Mouse (Mus musculus): ENCODE measurements around the gene Tex50. TPM values are rescaled to one million over a fixed set of nuclear protein-coding genes. Genes with fewer than 3 reads are reported as not detected.

Tex50 gene
- total and polyA plus RNA-seq, 3 experiments: not detected

- in situ Hi-C loops (cut with MboI; ENCODE audit: low pct_ligation_motif_present, low pct_unique_long_range_greater_than_20kb, low sequenced_read_pairs) (no loop called here), dilution Hi-C loops (cut with MboI; ENCODE audit: extremely low pct_ligation_motif_present, extremely low pct_unique_long_range_greater_than_20kb, low sequenced_read_pairs) (no loop called here)
- Histone ChIP-seq H3K4me2 (ENCODE audit: insufficient read depth, low read depth, poor library complexity, severe bottlenecking) (no peak overlapping the region), H3K27ac (ENCODE audit: insufficient read depth, low read depth) (no peak overlapping the region), H3K27me3 (replicated peaks) (no peaks in the 10 kb centered on the region), H3K36me3 (replicated peaks in 1 of 2; ENCODE audit: control insufficient read depth in 1 of 2, insufficient read depth in 1 of 2, low read length in 1 of 2) (no peaks in the 10 kb centered on the region), H3K9ac (ENCODE audit: insufficient read depth, low read depth) (no peak overlapping the region), H3K9me3 (replicated peaks; ENCODE audit: low read length) (no peaks in the 10 kb centered on the region), H3K4me3 (replicated peaks in 1 of 3; ENCODE audit: low read depth in 2 of 3, low read length in 2 of 3, poor library complexity in 1 of 3) (no peak overlapping the region), H3K79me2 (replicated peaks; ENCODE audit: control insufficient read depth, extremely low read depth, insufficient read depth, poor library complexity, severe bottlenecking) (no peaks in the 10 kb centered on the region), H3K4me1 (ENCODE audit: control insufficient read depth in 1 of 2, insufficient read depth in 2 of 2) (peaks cover 3 to 8% of the 10 kb centered on the region in 2 experiments; a peak in 3 of 4 replicates)
- TF ChIP-seq TCF12 (IDR thresholded peaks at IDR 0.05; ENCODE audit: low read depth, low read length) (no peak), RCOR1 (conservative IDR thresholded peaks at IDR 0.05; ENCODE audit: low read depth, low read length) (no peak), KAT2A (IDR thresholded peaks at IDR 0.05; ENCODE audit: insufficient replicate concordance, low read length) (no peak), PAX5 (IDR thresholded peaks at IDR 0.05; ENCODE audit: low read length) (no peak), POLR2AphosphoS2 (IDR thresholded peaks at IDR 0.05; ENCODE audit: low read depth, low read length) (no peak), MXI1 (IDR thresholded peaks at IDR 0.05; ENCODE audit: low read depth, low read length) (no peak), CHD2 (IDR thresholded peaks at IDR 0.05; ENCODE audit: low read length) (no peak), IRF4 (IDR thresholded peaks at IDR 0.05; ENCODE audit: low read depth, low read length) (peak; percentile 44), ZC3H11A (IDR thresholded peaks at IDR 0.05; ENCODE audit: low read depth, low read length) (no peak), EP300 (IDR thresholded peaks at IDR 0.05; ENCODE audit: low read length) (peak; percentile 41; the same call in 1 of the 2 replicates), HCFC1 (IDR thresholded peaks at IDR 0.05; ENCODE audit: low read depth, low read length) (peak; percentile 32; the same call in 1 of the 2 replicates), ELF1 (IDR thresholded peaks at IDR 0.05; ENCODE audit: low read depth, low read length) (peak; percentile 55)
- DNase-seq (ENCODE audit: extremely low read depth): peak; percentile 43
Observed at GRCm38 (mm10) chr1:161139496-161139895, 19.6 kb downstream of the Tex50 start.

DNA sequence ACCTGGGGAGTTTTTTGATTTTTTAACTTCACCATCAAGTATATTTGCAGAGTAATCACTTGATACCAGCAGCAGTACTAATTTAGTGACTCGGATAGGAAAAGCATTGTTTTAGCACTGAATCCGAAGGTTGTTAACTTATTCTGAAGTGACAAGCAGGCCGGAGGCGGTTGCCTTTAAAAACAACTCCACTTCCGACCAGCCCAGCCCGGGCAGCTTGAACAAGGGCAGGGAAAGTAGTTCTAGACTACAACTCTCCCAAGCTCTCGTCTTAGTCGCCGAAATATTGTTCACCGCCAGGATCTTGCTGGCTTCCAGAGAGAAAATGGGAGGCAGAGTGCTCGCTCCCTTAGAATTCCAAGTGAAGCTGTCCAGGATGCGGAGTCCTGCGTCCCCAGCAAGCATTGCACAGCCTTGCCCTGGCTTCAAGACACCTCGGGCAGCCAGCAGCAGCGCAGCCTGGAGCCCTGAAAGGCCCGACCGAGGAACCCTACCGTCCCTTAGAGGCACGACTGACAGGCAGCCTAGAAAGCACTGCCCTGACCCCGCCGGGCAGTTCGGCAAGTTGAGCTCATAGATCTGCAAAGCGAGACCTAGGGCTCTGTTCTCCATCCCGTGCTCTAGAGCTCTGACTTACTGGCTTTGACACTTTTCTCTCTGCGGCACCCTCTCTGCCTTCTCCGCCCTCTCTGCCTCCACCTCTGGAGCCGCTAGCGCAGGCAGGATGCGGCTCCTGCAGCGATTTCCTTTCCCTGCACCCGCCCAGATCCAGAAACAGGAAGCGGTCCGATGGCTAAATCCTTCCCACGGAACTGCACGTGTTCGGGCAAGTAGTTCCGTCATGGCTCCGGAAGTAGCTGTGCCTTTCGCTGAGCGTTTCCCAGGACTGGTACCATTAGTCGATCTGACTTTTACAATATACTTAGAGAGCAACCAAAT is 28.1 kb downstream of the Tex50 start, which contains the start of gene Klhl20:
Klhl20 (minus strand) TSS at position 786 of the 939 bp plus-strand sequence.
- dilution Hi-C loops (cut with MboI; ENCODE audit: extremely low pct_ligation_motif_present, extremely low pct_unique_long_range_greater_than_20kb, low sequenced_read_pairs) (no loop called here), in situ Hi-C loops (cut with MboI; ENCODE audit: low pct_ligation_motif_present, low pct_unique_long_range_greater_than_20kb, low sequenced_read_pairs) (no loop called here)
- Histone ChIP-seq H3K27me3 (replicated peaks) (no peaks in the 10 kb centered on the region), H3K9ac (ENCODE audit: insufficient read depth, low read depth) (peak within 1 kb of the TSS; percentile 75), H3K27ac (ENCODE audit: insufficient read depth, low read depth) (peak within 1 kb of the TSS; percentile 5; the same call in 1 of the 2 replicates), H3K9me3 (replicated peaks; ENCODE audit: low read length) (no peaks in the 10 kb centered on the region), H3K36me3 (replicated peaks in 1 of 2; ENCODE audit: control insufficient read depth in 1 of 2, insufficient read depth in 1 of 2, low read length in 1 of 2) (peaks cover 6 to 21% of the 10 kb centered on the region in 2 experiments), H3K4me1 (ENCODE audit: control insufficient read depth in 1 of 2, insufficient read depth in 2 of 2) (peaks cover 2 to 19% of the 10 kb centered on the region in 2 experiments; a peak in 3 of 4 replicates), H3K79me2 (replicated peaks; ENCODE audit: control insufficient read depth, extremely low read depth, insufficient read depth, poor library complexity, severe bottlenecking) (peaks cover 8% of the 10 kb centered on the region; the same call in 1 of the 2 replicates), H3K4me2 (ENCODE audit: insufficient read depth, low read depth, poor library complexity, severe bottlenecking) (peak within 1 kb of the TSS; percentile 87), H3K4me3 (replicated peaks in 1 of 3; ENCODE audit: low read depth in 2 of 3, low read length in 2 of 3, poor library complexity in 1 of 3) (peak within 1 kb of the TSS; percentile 71 to 95 (median 84))
- DNase-seq (ENCODE audit: extremely low read depth): peak; percentile 94
- TF ChIP-seq SIN3A (IDR thresholded peaks at IDR 0.05; ENCODE audit: low read length): peak; percentile 92
- TF ChIP-seq TCF12 (IDR thresholded peaks at IDR 0.05; ENCODE audit: low read depth, low read length): peak; percentile 96
- peak; percentile 67 for TF ChIP-seq BHLHE40 (IDR thresholded peaks at IDR 0.05; ENCODE audit: low read depth, low read length)
- no peak for TF ChIP-seq MAFK (IDR thresholded peaks at IDR 0.05; ENCODE audit: insufficient replicate concordance, low read length)
- peak; percentile 80 for TF ChIP-seq MXI1 (IDR thresholded peaks at IDR 0.05; ENCODE audit: low read depth, low read length)
- TF ChIP-seq PAX5 (IDR thresholded peaks at IDR 0.05; ENCODE audit: low read length): no peak
- TF ChIP-seq MAZ (IDR thresholded peaks at IDR 0.05; ENCODE audit: low read depth, low read length): 0 out of 2 replicates have a peak, but pooled peaks have one; percentile 71
- TF ChIP-seq POLR2A (IDR thresholded peaks at IDR 0.05; ENCODE audit: low read depth, low read length): peak; percentile 95
- TF ChIP-seq IRF4 (IDR thresholded peaks at IDR 0.05; ENCODE audit: low read depth, low read length): peak; percentile 89
- no peak for TF ChIP-seq USF2 (conservative IDR thresholded peaks at IDR 0.05; ENCODE audit: low read depth, low read length)
- TF ChIP-seq NRF1 (IDR thresholded peaks at IDR 0.05; ENCODE audit: low read depth, low read length): peak; percentile 54; the same call in 1 of the 2 replicates
- 0 out of 2 replicates have a peak, but pooled peaks have one; percentile 11 for TF ChIP-seq ETS1 (conservative IDR thresholded peaks at IDR 0.05; ENCODE audit: low read depth, low read length)
- TF ChIP-seq KAT2A (IDR thresholded peaks at IDR 0.05; ENCODE audit: insufficient replicate concordance, low read length): peak; percentile 92; the same call in 1 of the 2 replicates
- TF ChIP-seq MYC (IDR thresholded peaks at IDR 0.05; ENCODE audit: low read depth, low read length): 0 out of 2 replicates have a peak, but pooled peaks have one; percentile 43
- TF ChIP-seq POLR2AphosphoS2 (IDR thresholded peaks at IDR 0.05; ENCODE audit: low read depth, low read length): peak; percentile 51; the same call in 1 of the 2 replicates
- peak; percentile 71; the same call in 1 of the 2 replicates for TF ChIP-seq MEF2A (IDR thresholded peaks at IDR 0.05; ENCODE audit: borderline replicate concordance, low read depth, low read length)
- no peak for TF ChIP-seq USF1 (IDR thresholded peaks at IDR 0.05; ENCODE audit: low read depth, low read length)
- no peak; the same call in 1 of the 2 replicates for TF ChIP-seq CHD1 (IDR thresholded peaks at IDR 0.05; ENCODE audit: low read depth, low read length)
- TF ChIP-seq ELF1 (IDR thresholded peaks at IDR 0.05; ENCODE audit: low read depth, low read length): peak; percentile 96
- 0 out of 2 replicates have a peak, but pooled peaks have one; percentile 22 for TF ChIP-seq RCOR1 (conservative IDR thresholded peaks at IDR 0.05; ENCODE audit: low read depth, low read length)
- TF ChIP-seq HCFC1 (IDR thresholded peaks at IDR 0.05; ENCODE audit: low read depth, low read length): peak; percentile 95
- TF ChIP-seq MAX (IDR thresholded peaks at IDR 0.05; ENCODE audit: low read length): peak; percentile 77; the same call in 1 of the 2 replicates
- peak; percentile 48; the same call in 1 of the 2 replicates for TF ChIP-seq GABPA (IDR thresholded peaks at IDR 0.05; ENCODE audit: insufficient replicate concordance, low read depth, low read length)
- peak; percentile 94 for TF ChIP-seq NELFE (IDR thresholded peaks at IDR 0.05; ENCODE audit: low read depth, low read length)

Data from CH12.LX (cell line).